Mouse (Mus musculus): ENCODE measurements at regions not wholly inside any gene's neighbourhood (a gene's known extent, or its start where the extent isn't known, plus 50 kb on each side); places are given as distances from the start of the nearest gene placed in this dataset.

- H3K27ac ChIP-seq, result no peak overlapping the region
- H3K9ac ChIP-seq (ENCODE audit: low read depth, low read length), result no peak overlapping the region
- H3K4me1 ChIP-seq (ENCODE audit: control insufficient read depth, insufficient read depth, low read length), result no peaks in the 10 kb centered on the region
- WGBS, result 62% methylated on average over 3 of the region's 3 CpGs
- H3K27me3 ChIP-seq (ENCODE audit: control insufficient read depth, insufficient read depth, low read length), result no peaks in the 10 kb centered on the region
- no peak for DNase-seq
- H3K79me2 ChIP-seq (replicated peaks; ENCODE audit: control insufficient read depth, insufficient read depth, low read length), result no peaks in the 10 kb centered on the region
- intact Hi-C loops (cut with DNase I), result no loop called here
- H3K36me3 ChIP-seq (ENCODE audit: control insufficient read depth, insufficient read depth, low read length), result no peaks in the 10 kb centered on the region
- TF ChIP-seq POLR2A (IDR thresholded peaks at IDR 0.05; ENCODE audit: insufficient read depth, low read depth, low read length) (no peak), CTCF (IDR thresholded peaks at IDR 0.05) (no peak), EP300 (IDR thresholded peaks at IDR 0.05; ENCODE audit: insufficient read depth, low read depth, low read length) (no peak)
- H3K4me3 ChIP-seq, result no peak overlapping the region
Measured at GRCm38 (mm10) chr6:24324718-24325117, 156.8 kb upstream of the Slc13a1 start.

- 82% methylated on average over 3 of the region's 3 CpGs for WGBS
- no peaks in the 10 kb centered on the region for H3K36me3 ChIP-seq (ENCODE audit: control insufficient read depth, insufficient read depth, low read length)
- no peak overlapping the region for H3K27ac ChIP-seq
- H3K27me3 ChIP-seq (ENCODE audit: control insufficient read depth, insufficient read depth, low read length), result no peaks in the 10 kb centered on the region
- intact Hi-C loops (cut with DNase I), result no loop called here
- no peaks in the 10 kb centered on the region for H3K79me2 ChIP-seq (replicated peaks; ENCODE audit: control insufficient read depth, insufficient read depth, low read length)
- no peak overlapping the region for H3K4me3 ChIP-seq
- TF ChIP-seq POLR2A (IDR thresholded peaks at IDR 0.05; ENCODE audit: insufficient read depth, low read depth, low read length) (no peak), EP300 (IDR thresholded peaks at IDR 0.05; ENCODE audit: insufficient read depth, low read depth, low read length) (no peak), CTCF (IDR thresholded peaks at IDR 0.05) (no peak)
- no peaks in the 10 kb centered on the region for H3K4me1 ChIP-seq (ENCODE audit: control insufficient read depth, insufficient read depth, low read length)
- no peak overlapping the region for H3K9ac ChIP-seq (ENCODE audit: low read depth, low read length)
- DNase-seq, result no peak
Measured at GRCm38 (mm10) chr6:24322371-24322770, 154.5 kb upstream of the Slc13a1 start.

- Histone ChIP-seq H3K36me3 (ENCODE audit: control insufficient read depth, insufficient read depth, low read length) (no peaks in the 10 kb centered on the region), H3K79me2 (replicated peaks; ENCODE audit: control insufficient read depth, insufficient read depth, low read length) (no peaks in the 10 kb centered on the region), H3K4me1 (ENCODE audit: control insufficient read depth, insufficient read depth, low read length) (no peaks in the 10 kb centered on the region), H3K27ac (no peak overlapping the region), H3K27me3 (ENCODE audit: control insufficient read depth, insufficient read depth, low read length) (no peaks in the 10 kb centered on the region), H3K9ac (ENCODE audit: low read depth, low read length) (no peak overlapping the region), H3K4me3 (no peak overlapping the region)
- 85% methylated on average over 2 of the region's 2 CpGs for WGBS
- no peak for DNase-seq
- intact Hi-C loops (cut with DNase I), result no loop called here
- TF ChIP-seq CTCF (IDR thresholded peaks at IDR 0.05) (no peak), POLR2A (IDR thresholded peaks at IDR 0.05; ENCODE audit: insufficient read depth, low read depth, low read length) (no peak), EP300 (IDR thresholded peaks at IDR 0.05; ENCODE audit: insufficient read depth, low read depth, low read length) (no peak)
Measured at GRCm38 (mm10) chr6:24318862-24319261, 151.0 kb upstream of the Slc13a1 start.

- Histone ChIP-seq H3K36me3 (ENCODE audit: control insufficient read depth, insufficient read depth, low read length) (no peaks in the 10 kb centered on the region), H3K79me2 (replicated peaks; ENCODE audit: control insufficient read depth, insufficient read depth, low read length) (no peaks in the 10 kb centered on the region), H3K27ac (no peak overlapping the region), H3K27me3 (ENCODE audit: control insufficient read depth, insufficient read depth, low read length) (no peaks in the 10 kb centered on the region), H3K4me1 (ENCODE audit: control insufficient read depth, insufficient read depth, low read length) (no peaks in the 10 kb centered on the region), H3K4me3 (no peak overlapping the region), H3K9ac (ENCODE audit: low read depth, low read length) (no peak overlapping the region)
- TF ChIP-seq CTCF (IDR thresholded peaks at IDR 0.05), result no peak
- TF ChIP-seq EP300 (IDR thresholded peaks at IDR 0.05; ENCODE audit: insufficient read depth, low read depth, low read length), result no peak
- TF ChIP-seq POLR2A (IDR thresholded peaks at IDR 0.05; ENCODE audit: insufficient read depth, low read depth, low read length), result no peak
- DNase-seq, result no peak
- intact Hi-C loops (cut with DNase I), result no loop called here
- 70% methylated on average over 2 of the region's 2 CpGs for WGBS
Measured at GRCm38 (mm10) chr6:24310675-24311074, 142.8 kb upstream of the Slc13a1 start.

GRCm38 (mm10) chr6:24309810-24310209, 141.9 kb upstream of the Slc13a1 start:
- WGBS, result 83% methylated on average over 1 of the region's 1 CpGs
- intact Hi-C loops (cut with DNase I), result no loop called here
- Histone ChIP-seq H3K4me1 (ENCODE audit: control insufficient read depth, insufficient read depth, low read length) (no peaks in the 10 kb centered on the region), H3K36me3 (ENCODE audit: control insufficient read depth, insufficient read depth, low read length) (no peaks in the 10 kb centered on the region), H3K79me2 (replicated peaks; ENCODE audit: control insufficient read depth, insufficient read depth, low read length) (no peaks in the 10 kb centered on the region), H3K27me3 (ENCODE audit: control insufficient read depth, insufficient read depth, low read length) (no peaks in the 10 kb centered on the region), H3K9ac (ENCODE audit: low read depth, low read length) (no peak overlapping the region), H3K4me3 (no peak overlapping the region), H3K27ac (no peak overlapping the region)
- TF ChIP-seq CTCF (IDR thresholded peaks at IDR 0.05) (no peak), POLR2A (IDR thresholded peaks at IDR 0.05; ENCODE audit: insufficient read depth, low read depth, low read length) (no peak), EP300 (IDR thresholded peaks at IDR 0.05; ENCODE audit: insufficient read depth, low read depth, low read length) (no peak)
- DNase-seq, result no peak

- no peak for DNase-seq
- H3K27ac ChIP-seq, result no peak overlapping the region
- TF ChIP-seq EP300 (IDR thresholded peaks at IDR 0.05; ENCODE audit: insufficient read depth, low read depth, low read length) (no peak), CTCF (IDR thresholded peaks at IDR 0.05) (no peak), POLR2A (IDR thresholded peaks at IDR 0.05; ENCODE audit: insufficient read depth, low read depth, low read length) (no peak)
- 71% methylated on average over 4 of the region's 4 CpGs for WGBS
- no peak overlapping the region for H3K4me3 ChIP-seq
- H3K9ac ChIP-seq (ENCODE audit: low read depth, low read length), result no peak overlapping the region
- H3K27me3 ChIP-seq (ENCODE audit: control insufficient read depth, insufficient read depth, low read length), result no peaks in the 10 kb centered on the region
- intact Hi-C loops (cut with DNase I), result no loop called here
- H3K79me2 ChIP-seq (replicated peaks; ENCODE audit: control insufficient read depth, insufficient read depth, low read length), result no peaks in the 10 kb centered on the region
- H3K4me1 ChIP-seq (ENCODE audit: control insufficient read depth, insufficient read depth, low read length), result no peaks in the 10 kb centered on the region
- no peaks in the 10 kb centered on the region for H3K36me3 ChIP-seq (ENCODE audit: control insufficient read depth, insufficient read depth, low read length)
Measured at GRCm38 (mm10) chr6:24301681-24302080, 133.8 kb upstream of the Slc13a1 start.
